Mouse (Mus musculus): Measurements from ENCODE around the gene Csf2rb2.
"Not testable (repeated sequence)": the region's sequence is repeated elsewhere in the genome, so short reads cannot be mapped to it uniquely, and the experiment has no call there.

Csf2rb2 gene

GRCm38 (mm10) chr15:78305341-78305933, at the start of gene Csf2rb2:
TSS of gene Csf2rb2 (minus strand) at chr15:78305721.
- DNase-seq: no peak

DNA sequence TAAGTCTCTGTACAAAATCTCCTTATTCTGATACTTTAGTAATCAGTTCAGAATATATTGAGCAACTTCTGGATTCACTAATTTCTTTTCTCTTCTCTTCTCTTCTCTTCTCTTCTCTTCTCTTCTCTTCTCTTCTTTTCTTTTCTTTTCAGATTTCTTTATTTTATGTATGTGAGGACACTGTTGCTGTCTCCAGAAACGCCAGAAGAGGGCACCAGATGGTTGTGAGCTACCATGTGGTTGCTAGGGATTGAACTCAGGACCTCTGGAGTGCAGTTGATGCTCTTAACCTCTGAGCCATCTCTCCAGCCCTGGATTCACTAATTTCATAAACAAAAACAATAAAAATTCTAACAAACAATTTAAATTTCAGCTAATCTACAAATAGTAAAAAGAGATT, 49.4 kb upstream of the Csf2rb2 start:
- peak; percentile 37 to 65 for DNase-seq

GRCm38 (mm10) chr15:78351586-78352165, 46.2 kb upstream of the Csf2rb2 start:
- DNase-seq: no peak

DNA sequence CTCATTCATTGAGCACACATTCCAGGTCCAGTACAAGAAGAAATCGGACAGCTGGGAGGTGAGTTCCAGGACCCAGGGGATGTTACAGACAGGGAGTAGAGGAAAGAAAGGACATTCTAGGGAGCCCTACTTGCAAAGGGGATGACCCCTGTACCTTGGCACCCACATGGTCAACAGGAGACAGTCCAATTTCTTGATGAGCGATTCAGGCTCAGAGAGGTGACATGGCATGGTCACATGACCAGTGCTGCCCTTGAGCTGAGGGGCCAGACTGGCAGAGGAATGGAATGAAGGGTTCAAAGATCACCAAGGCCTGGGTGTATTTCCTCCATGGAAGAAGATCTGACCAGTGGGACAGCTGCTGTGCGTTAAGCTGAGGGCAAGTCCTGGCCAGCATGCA, 39.0 kb upstream of the Csf2rb2 start:
- DNase-seq: peak; percentile 63 to 66

GRCm38 (mm10) chr15:78343683-78344082, 38.2 kb upstream of the Csf2rb2 start:
- no peak for DNase-seq

- not testable (repeated sequence) for DNase-seq
Measured at GRCm38 (mm10) chr15:78340919-78341318, 35.4 kb upstream of the Csf2rb2 start.

GRCm38 (mm10) chr15:78339627-78340423, 34.3 kb upstream of the Csf2rb2 start:
- DNase-seq: peak; percentile 17 to 37

- DNase-seq: no peak
Measured at GRCm38 (mm10) chr15:78334380-78334779, 28.9 kb upstream of the Csf2rb2 start.

DNA sequence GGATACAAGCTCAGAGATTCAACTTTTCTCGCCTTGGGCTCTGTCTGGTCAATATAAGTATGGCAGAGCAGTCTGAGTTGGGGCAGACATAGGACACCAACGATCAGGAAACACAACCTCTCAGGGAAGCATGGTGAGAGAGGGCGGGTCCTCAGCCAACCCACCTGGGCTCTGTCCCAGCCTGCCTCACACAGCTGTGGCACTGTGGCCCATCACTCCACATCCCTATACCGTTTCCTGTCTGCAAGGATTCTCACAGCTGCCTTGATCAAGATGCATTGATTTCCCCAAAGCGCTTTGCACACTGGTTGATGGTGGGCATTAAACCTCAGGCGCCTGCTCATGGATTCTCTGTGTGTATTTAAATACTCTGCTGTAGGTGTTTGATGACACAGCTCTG, 27.5 kb upstream of the Csf2rb2 start:
- DNase-seq: no peak

- DNase-seq: no peak
Measured at GRCm38 (mm10) chr15:78331523-78332340, 26.2 kb upstream of the Csf2rb2 start.

- no peak for DNase-seq
Measured at GRCm38 (mm10) chr15:78330706-78331105, 25.2 kb upstream of the Csf2rb2 start.

DNA sequence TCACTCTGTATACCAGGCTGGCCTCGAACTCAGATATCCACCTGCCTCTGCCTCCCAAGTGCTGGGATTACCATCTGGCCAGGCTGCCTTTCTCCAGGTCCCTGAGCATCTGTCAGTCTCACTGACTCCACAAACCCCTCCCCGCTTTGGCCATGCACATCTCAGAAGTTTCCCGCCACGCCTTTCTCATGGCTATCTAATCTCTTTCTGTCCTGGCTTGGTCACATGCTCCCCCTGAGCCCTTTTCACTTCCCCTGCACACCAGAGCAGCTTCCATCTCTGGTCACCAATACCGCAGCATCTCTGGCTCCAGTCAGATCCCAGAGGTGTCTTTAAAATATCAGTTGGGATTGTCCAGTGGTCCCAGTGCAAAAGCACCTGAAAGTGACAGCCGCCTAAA, 24.5 kb upstream of the Csf2rb2 start:
- DNase-seq: not testable (repeated sequence)

DNA sequence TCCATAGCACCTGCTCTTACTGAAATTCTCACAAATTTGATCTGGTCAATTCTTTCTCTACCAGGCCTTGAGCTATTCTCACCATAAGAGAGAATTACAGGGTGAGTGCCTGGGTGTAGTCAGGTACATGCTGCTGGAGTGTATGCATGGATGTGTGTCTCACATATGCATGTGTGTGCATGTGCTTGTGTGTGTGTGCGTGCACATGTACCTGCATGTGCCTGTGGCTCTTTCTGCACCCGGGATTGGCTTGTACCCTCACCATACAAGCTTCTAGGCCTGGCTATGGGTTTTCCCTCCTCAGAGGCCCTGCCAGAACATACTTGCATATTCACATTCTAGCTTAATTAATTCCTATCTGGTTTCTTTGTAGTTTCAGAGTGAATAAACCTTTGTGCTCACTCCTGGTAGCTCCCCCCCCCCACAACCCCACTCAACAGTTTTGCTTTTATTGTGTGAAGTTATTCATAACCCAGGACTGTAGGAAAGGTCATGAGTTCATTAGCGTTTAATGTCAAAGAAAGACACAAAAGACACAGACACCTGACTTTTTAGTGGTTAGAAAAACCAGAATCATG, 23.1 kb upstream of the Csf2rb2 start:
- no peak for DNase-seq

DNA sequence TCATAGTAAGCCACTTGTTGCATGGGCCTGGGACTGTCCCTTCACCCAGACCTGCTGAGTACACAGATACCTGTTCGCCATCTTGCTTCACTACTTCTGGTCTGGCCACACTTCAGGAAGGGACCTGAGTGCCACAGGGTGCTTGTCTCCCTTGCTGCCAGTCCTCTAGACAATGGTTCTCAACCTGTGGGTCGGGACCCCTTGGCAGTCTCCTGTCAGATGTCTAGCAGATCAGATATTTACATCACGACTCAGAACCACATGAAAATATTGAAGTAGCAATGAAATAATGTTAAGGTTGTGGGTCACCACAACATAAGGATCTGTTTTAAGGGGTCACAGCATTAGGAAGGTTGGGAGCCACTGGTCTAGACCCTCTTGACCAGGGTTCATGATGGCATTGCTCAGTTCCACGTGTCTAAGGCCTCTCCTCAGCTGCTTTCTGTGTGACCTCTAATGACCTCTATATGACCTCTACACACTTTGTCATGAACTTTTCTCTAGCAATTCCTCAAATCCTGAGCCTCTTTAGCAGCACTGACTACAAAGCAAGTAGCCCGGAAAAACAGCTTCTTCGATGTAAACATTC, 22.3 kb upstream of the Csf2rb2 start:
- DNase-seq: not testable (repeated sequence)

DNA sequence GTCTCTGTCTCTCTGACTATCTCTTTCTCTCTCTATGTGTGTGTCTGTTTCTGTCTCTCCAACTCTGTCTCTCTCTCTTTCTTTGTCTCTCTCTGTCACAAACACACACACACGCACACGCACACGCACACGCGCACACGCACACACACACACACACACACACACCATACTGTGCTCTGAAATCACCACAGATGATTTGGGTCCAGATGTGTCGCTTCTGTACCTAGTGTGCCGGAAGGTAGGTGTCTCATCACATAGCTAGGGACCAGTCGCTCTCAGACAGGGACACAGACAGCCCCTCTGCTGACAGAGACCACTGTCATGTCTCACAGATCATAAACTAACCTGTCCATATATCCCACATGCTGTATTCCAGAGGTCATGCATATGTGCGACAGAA, 21.2 kb upstream of the Csf2rb2 start:
- no peak for DNase-seq

DNA sequence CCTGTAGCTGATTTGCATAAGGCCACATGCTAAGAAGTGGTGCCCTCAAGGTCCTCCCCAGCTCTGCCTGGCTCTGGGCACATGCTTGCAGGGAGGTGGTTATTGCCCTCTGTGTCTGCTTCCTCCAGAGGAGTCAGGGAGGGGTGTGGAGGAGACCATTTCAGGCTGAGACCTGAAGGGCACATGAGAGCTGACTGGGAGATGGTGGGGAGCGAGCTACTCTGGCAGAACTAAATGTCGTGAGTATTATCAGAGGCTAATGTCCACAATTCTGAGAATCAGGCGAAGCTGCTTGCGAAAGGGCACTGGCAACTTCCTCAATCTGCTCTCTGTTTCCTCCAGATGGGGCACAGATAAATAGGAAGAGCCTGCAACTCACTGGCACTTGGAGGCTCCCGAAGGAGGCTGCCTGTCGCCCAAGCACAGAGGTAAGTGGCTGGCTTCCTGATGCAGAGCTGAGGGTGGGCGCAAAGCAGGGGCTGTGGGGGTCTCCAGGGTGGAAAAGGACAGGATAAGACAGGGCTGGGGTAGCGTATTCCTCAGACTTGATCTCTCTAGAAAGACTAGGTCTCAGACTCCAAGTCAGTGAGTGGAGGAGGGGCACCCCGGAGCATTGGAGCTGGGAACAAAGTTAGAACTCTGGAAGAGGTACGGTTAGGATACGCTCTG, 20.3 kb upstream of the Csf2rb2 start, which contains the start of gene Csf2rb:
Gene Csf2rb, plus strand, starts transcription at position 82 of the 669 bp plus-strand sequence.
- DNase-seq: no peak

DNA sequence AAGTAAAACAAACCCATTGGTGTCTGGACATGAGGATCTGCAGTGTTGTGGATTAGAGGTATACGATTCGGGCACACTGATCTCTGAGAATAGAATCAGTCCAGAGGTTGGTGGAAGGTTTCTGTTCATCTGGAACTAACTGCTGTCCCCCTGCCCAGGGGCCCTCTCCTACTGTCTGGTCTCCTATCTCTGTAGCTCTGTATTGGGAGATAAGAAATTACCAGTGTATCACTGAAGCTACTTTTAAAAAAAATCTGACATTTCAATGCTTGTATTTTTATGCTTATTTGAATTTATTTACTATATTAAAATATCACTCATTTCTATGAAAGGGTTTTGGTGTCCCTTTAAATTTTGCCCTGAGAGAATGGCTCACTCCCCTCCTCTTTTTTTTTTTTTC, 18.8 kb upstream of the Csf2rb2 start:
- no peak for DNase-seq

GRCm38 (mm10) chr15:78323366-78323765, 17.8 kb upstream of the Csf2rb2 start:
- no peak for DNase-seq

DNA sequence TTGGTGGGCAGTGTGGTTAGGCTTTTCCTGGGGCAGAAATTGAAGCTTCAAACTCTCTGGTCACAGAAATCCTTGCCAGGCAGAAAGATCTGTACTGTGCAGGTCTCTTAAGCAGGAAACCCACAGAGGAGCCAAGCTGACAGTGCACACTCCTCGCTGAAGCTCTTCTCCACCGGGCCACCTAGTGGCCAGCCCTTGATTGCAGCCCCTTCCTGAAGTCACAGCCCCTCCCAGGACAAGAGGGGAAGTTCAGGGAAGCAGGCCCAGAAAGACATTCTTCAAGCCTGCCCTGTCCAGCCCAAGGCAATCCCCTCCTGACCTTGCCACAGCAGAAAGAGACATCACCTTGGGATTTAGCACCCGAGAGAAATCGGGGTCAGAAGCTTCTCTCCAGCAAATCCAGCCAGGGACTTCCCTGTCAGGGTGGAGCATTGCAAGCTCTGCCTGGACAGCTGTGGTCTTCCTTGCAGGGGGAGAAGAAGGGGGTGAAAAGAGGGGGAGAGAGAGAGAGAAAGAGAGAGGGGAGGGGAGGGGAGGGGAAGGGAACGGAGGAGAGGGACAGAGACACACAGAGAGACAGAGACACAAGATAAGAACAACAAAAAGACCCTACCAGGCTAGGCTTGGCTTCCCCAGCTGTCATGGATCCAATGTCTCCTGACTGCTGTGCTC, 15.4 kb upstream of the Csf2rb2 start:
- peak; percentile 24 to 61 for DNase-seq

DNA sequence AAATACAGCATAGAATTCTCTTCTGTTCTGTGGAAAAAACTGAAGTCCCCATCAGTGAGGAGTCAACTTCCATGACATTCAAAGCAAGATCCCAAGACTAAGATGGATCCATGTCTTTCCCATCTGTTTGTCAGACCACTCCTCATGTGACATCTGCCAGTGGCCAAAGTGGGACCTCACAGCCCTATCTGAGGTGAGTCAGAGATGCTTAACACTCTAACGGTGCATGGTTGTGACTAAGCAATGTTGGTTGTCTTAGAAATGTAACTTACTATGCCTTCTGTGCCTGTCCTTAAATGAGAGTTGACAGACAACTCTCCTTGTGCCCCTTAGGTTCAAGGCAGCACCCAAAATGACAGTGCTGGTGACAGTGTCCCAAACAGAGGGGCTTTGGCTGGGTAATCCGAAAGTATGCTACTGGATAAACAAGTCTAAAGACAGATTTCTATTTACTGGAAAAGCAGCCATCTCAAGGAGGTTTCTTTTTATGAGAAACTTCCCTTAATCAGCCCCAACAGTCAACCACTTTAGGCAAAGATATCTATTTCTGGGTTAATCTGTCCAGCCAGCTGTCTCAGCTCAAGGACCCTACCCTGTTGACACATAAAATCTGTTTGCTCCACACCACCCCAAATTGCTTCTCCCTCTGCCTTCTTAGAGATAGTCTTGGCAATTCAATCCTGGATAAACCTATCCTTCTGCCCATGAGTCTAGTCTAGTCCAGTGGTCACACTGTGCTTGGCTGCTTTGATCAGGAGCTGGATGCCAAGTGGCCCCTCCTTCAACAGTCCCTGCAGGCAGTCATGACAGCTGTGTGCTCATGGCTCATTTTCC, 13.0 kb upstream of the Csf2rb2 start:
- DNase-seq: not testable (repeated sequence)

Measured in kidney, adult 8-10 months (tissue).